Mouse (Mus musculus) layer of hippocampus, adult 18-20 months (tissue): ENCODE data around the gene Lamc2. TPM values are rescaled to one million over a fixed set of nuclear protein-coding genes. Genes with fewer than 3 reads are reported as not detected.
A peak's percentile ranks its signal among the peaks of the same experiment; 100 is the strongest.

ENCODE experiments used
- DNase-seq, 2 experiments: peaks; one replicate each; pipeline ENCODE4 v3.0.0; 2022; ENCODE audit warnings: low spot score in 2 of 2
- total RNA-seq, 2 experiments: library from RNA; stranded (reverse); gene quantifications; 2 replicates each; pipeline ENCODE4 v1.2.3; 2021

Lamc2 gene
- total RNA-seq, 2 experiments from 2014 or later = 1.7 to 2.8 TPM

- no peak for DNase-seq
Measured at GRCm38 (mm10) chr1:153129992-153130713, 56.1 kb downstream of the Lamc2 start.

GRCm38 (mm10) chr1:153128780-153129179 lies 57.5 kb downstream of the Lamc2 start:
- no peak for DNase-seq

GRCm38 (mm10) chr1:153127622-153128021 lies 58.6 kb downstream of the Lamc2 start:
- no peak for DNase-seq

GRCm38 (mm10) chr1:153126491-153127381 lies 59.5 kb downstream of the Lamc2 start:
- no peak for DNase-seq

GRCm38 (mm10) chr1:153125287-153126275 lies 60.7 kb downstream of the Lamc2 start:
- DNase-seq = no peak

- DNase-seq = no peak
Measured at GRCm38 (mm10) chr1:153124502-153124901, 61.7 kb downstream of the Lamc2 start.

GRCm38 (mm10) chr1:153122764-153123163 lies 63.5 kb downstream of the Lamc2 start:
- DNase-seq = no peak

- DNase-seq = no peak
Measured at GRCm38 (mm10) chr1:153121320-153121719, 64.9 kb downstream of the Lamc2 start.

GRCm38 (mm10) chr1:153120544-153120943 lies 65.7 kb downstream of the Lamc2 start:
- no peak for DNase-seq

GRCm38 (mm10) chr1:153115315-153115714 lies 70.9 kb downstream of the Lamc2 start:
- DNase-seq = no peak

GRCm38 (mm10) chr1:153111596-153111995 lies 74.7 kb downstream of the Lamc2 start:
- DNase-seq = no peak

GRCm38 (mm10) chr1:153109836-153110235 lies 76.4 kb downstream of the Lamc2 start:
- DNase-seq = no peak

GRCm38 (mm10) chr1:153109346-153109745 lies 76.9 kb downstream of the Lamc2 start:
- no peak for DNase-seq

- DNase-seq = peak; percentile 52 to 80
Measured at GRCm38 (mm10) chr1:153107866-153108265, 78.4 kb downstream of the Lamc2 start.

- DNase-seq = no peak
Measured at GRCm38 (mm10) chr1:153104804-153105203, 81.4 kb downstream of the Lamc2 start.

- DNase-seq = no peak
Measured at GRCm38 (mm10) chr1:153103186-153103554, 83.1 kb downstream of the Lamc2 start.

GRCm38 (mm10) chr1:153102296-153103185 lies 83.7 kb downstream of the Lamc2 start:
- DNase-seq = no peak

GRCm38 (mm10) chr1:153101327-153101880 lies 84.8 kb downstream of the Lamc2 start:
- peak; percentile 37 to 68 for DNase-seq

- DNase-seq = no peak
Measured at GRCm38 (mm10) chr1:153100912-153101311, 85.3 kb downstream of the Lamc2 start.

- no peak for DNase-seq
Measured at GRCm38 (mm10) chr1:153098586-153098985, 87.7 kb downstream of the Lamc2 start.
